Mouse (Mus musculus): ENCODE results near the gene Ap3m1. TPM values are rescaled to one million over a fixed set of nuclear protein-coding genes. Genes with fewer than 3 reads are reported as not detected.

The Ap3m1 gene
- polyA plus RNA-seq, 2 experiments, result 22.3 to 41.4 TPM

GRCm38 (mm10) chr14:21039077-21039476 lies 13.2 kb downstream of the Ap3m1 start:
- H3K4me2 ChIP-seq (ENCODE audit: low read depth), result no peak overlapping the region
- DNase-seq (ENCODE audit: low read depth in 3 of 3, low spot score in 3 of 3), result no peak
- WGBS (ENCODE audit: insufficient replicate concordance), result 54% methylated on average over 12 of the region's 12 CpGs
- peaks cover 0 to 7% of the 10 kb centered on the region in 2 experiments; a peak in 1 of 4 replicates for H3K4me1 ChIP-seq (replicated peaks; ENCODE audit: control insufficient read depth in 2 of 2, insufficient read depth in 2 of 2, low read length in 1 of 2)
- ATAC-seq (ENCODE audit: insufficient read depth), result peak; percentile 62; the same call in 1 of the 2 replicates
- H3K27me3 ChIP-seq (ENCODE audit: control insufficient read depth, insufficient read depth, low read length), result no peaks in the 10 kb centered on the region
- no peak overlapping the region for H3K4me3 ChIP-seq (ENCODE audit: insufficient read depth in 1 of 2, low read depth in 2 of 2, low read length in 2 of 2)
- H3K36me3 ChIP-seq (replicated peaks; ENCODE audit: control insufficient read depth, insufficient read depth, low read depth), result peaks cover 31% of the 10 kb centered on the region
- no peak for TF ChIP-seq CTCF (IDR thresholded peaks at IDR 0.05; ENCODE audit: low read depth)
- peak; percentile 20; the same call in 1 of the 2 replicates for TF ChIP-seq EP300 (IDR thresholded peaks at IDR 0.05; ENCODE audit: low read depth)
- H3K9me3 ChIP-seq (ENCODE audit: control insufficient read depth, low read length), result no peaks in the 10 kb centered on the region
- no peak overlapping the region; the same call in 1 of the 2 replicates for H3K27ac ChIP-seq
- no peak overlapping the region for H3K9ac ChIP-seq (replicated peaks)

GRCm38 (mm10) chr14:21034791-21035190 lies 17.5 kb downstream of the Ap3m1 start:
- no peak for ATAC-seq (ENCODE audit: insufficient read depth)
- no peak overlapping the region for H3K4me2 ChIP-seq (ENCODE audit: low read depth)
- no peak overlapping the region for H3K4me3 ChIP-seq (ENCODE audit: insufficient read depth in 1 of 2, low read depth in 2 of 2, low read length in 2 of 2)
- DNase-seq (ENCODE audit: low read depth in 3 of 3, low spot score in 3 of 3), result no peak
- H3K4me1 ChIP-seq (replicated peaks; ENCODE audit: control insufficient read depth in 2 of 2, insufficient read depth in 2 of 2, low read length in 1 of 2), result peaks cover 0 to 11% of the 10 kb centered on the region in 2 experiments; a peak in 2 of 4 replicates
- H3K27me3 ChIP-seq (ENCODE audit: control insufficient read depth, insufficient read depth, low read length), result no peaks in the 10 kb centered on the region
- no peak for TF ChIP-seq CTCF (IDR thresholded peaks at IDR 0.05; ENCODE audit: low read depth)
- TF ChIP-seq EP300 (IDR thresholded peaks at IDR 0.05; ENCODE audit: low read depth), result no peak
- no peaks in the 10 kb centered on the region for H3K9me3 ChIP-seq (ENCODE audit: control insufficient read depth, low read length)
- H3K27ac ChIP-seq, result no peak overlapping the region
- 83% methylated on average over 3 of the region's 3 CpGs for WGBS (ENCODE audit: insufficient replicate concordance)
- H3K36me3 ChIP-seq (replicated peaks; ENCODE audit: control insufficient read depth, insufficient read depth, low read depth), result peaks cover 44% of the 10 kb centered on the region
- no peak overlapping the region for H3K9ac ChIP-seq (replicated peaks)

GRCm38 (mm10) chr14:21034271-21034670 lies 18.0 kb downstream of the Ap3m1 start:
- TF ChIP-seq CTCF (IDR thresholded peaks at IDR 0.05; ENCODE audit: low read depth) (no peak), EP300 (IDR thresholded peaks at IDR 0.05; ENCODE audit: low read depth) (no peak)
- Histone ChIP-seq H3K27me3 (ENCODE audit: control insufficient read depth, insufficient read depth, low read length) (no peaks in the 10 kb centered on the region), H3K27ac (no peak overlapping the region), H3K36me3 (replicated peaks; ENCODE audit: control insufficient read depth, insufficient read depth, low read depth) (peaks cover 43% of the 10 kb centered on the region), H3K4me1 (replicated peaks; ENCODE audit: control insufficient read depth in 2 of 2, insufficient read depth in 2 of 2, low read length in 1 of 2) (peaks cover 0 to 8% of the 10 kb centered on the region in 2 experiments; a peak in 1 of 4 replicates), H3K4me3 (ENCODE audit: insufficient read depth in 1 of 2, low read depth in 2 of 2, low read length in 2 of 2) (no peak overlapping the region), H3K9ac (replicated peaks) (no peak overlapping the region), H3K9me3 (ENCODE audit: control insufficient read depth, low read length) (no peaks in the 10 kb centered on the region), H3K4me2 (ENCODE audit: low read depth) (no peak overlapping the region)
- DNase-seq (ENCODE audit: low read depth in 3 of 3, low spot score in 3 of 3) (no peak), ATAC-seq (ENCODE audit: insufficient read depth) (no peak)
- 75% methylated on average over 4 of the region's 4 CpGs for WGBS (ENCODE audit: insufficient replicate concordance)

- H3K27ac ChIP-seq, result no peak overlapping the region; the same call in 1 of the 2 replicates
- peaks cover 0 to 4% of the 10 kb centered on the region in 2 experiments; a peak in 1 of 4 replicates for H3K4me1 ChIP-seq (replicated peaks; ENCODE audit: control insufficient read depth in 2 of 2, insufficient read depth in 2 of 2, low read length in 1 of 2)
- WGBS (ENCODE audit: insufficient replicate concordance), result 78% methylated on average over 6 of the region's 6 CpGs
- no peak overlapping the region for H3K4me3 ChIP-seq (ENCODE audit: insufficient read depth in 1 of 2, low read depth in 2 of 2, low read length in 2 of 2)
- ATAC-seq (ENCODE audit: insufficient read depth) (peak; percentile 76), DNase-seq (ENCODE audit: low read depth in 3 of 3, low spot score in 3 of 3) (peak; percentile 50 to 72 (median 51))
- no peaks in the 10 kb centered on the region for H3K9me3 ChIP-seq (ENCODE audit: control insufficient read depth, low read length)
- no peak overlapping the region for H3K4me2 ChIP-seq (ENCODE audit: low read depth)
- TF ChIP-seq CTCF (IDR thresholded peaks at IDR 0.05; ENCODE audit: low read depth) (no peak), EP300 (IDR thresholded peaks at IDR 0.05; ENCODE audit: low read depth) (no peak)
- peaks cover 36% of the 10 kb centered on the region for H3K36me3 ChIP-seq (replicated peaks; ENCODE audit: control insufficient read depth, insufficient read depth, low read depth)
- no peak overlapping the region for H3K9ac ChIP-seq (replicated peaks)
- no peaks in the 10 kb centered on the region for H3K27me3 ChIP-seq (ENCODE audit: control insufficient read depth, insufficient read depth, low read length)
Measured at GRCm38 (mm10) chr14:21031783-21032511, 20.4 kb downstream of the Ap3m1 start.

- ATAC-seq (ENCODE audit: insufficient read depth) (no peak), DNase-seq (ENCODE audit: low read depth in 3 of 3, low spot score in 3 of 3) (no peak)
- Histone ChIP-seq H3K27me3 (ENCODE audit: control insufficient read depth, insufficient read depth, low read length) (no peaks in the 10 kb centered on the region), H3K27ac (no peak overlapping the region), H3K9ac (replicated peaks) (no peak overlapping the region), H3K4me2 (ENCODE audit: low read depth) (no peak overlapping the region), H3K36me3 (replicated peaks; ENCODE audit: control insufficient read depth, insufficient read depth, low read depth) (peaks cover 24% of the 10 kb centered on the region), H3K9me3 (ENCODE audit: control insufficient read depth, low read length) (no peaks in the 10 kb centered on the region), H3K4me3 (ENCODE audit: insufficient read depth in 1 of 2, low read depth in 2 of 2, low read length in 2 of 2) (no peak overlapping the region), H3K4me1 (replicated peaks; ENCODE audit: control insufficient read depth in 2 of 2, insufficient read depth in 2 of 2, low read length in 1 of 2) (peaks cover 0 to 4% of the 10 kb centered on the region in 2 experiments; a peak in 1 of 4 replicates)
- TF ChIP-seq EP300 (IDR thresholded peaks at IDR 0.05; ENCODE audit: low read depth) (no peak), CTCF (IDR thresholded peaks at IDR 0.05; ENCODE audit: low read depth) (no peak)
- WGBS (ENCODE audit: insufficient replicate concordance), result 79% methylated on average over 11 of the region's 11 CpGs
Measured at GRCm38 (mm10) chr14:21029025-21029659, 23.2 kb downstream of the Ap3m1 start.

All from liver, embryonic 14.5 days (tissue).